Mouse (Mus musculus) limb, embryonic 10.5 days (tissue): ENCODE measurements around the gene Srm. TPM values are rescaled to one million over a fixed set of nuclear protein-coding genes. Genes with fewer than 3 reads are reported as not detected.

ENCODE experiments used
- polyA plus RNA-seq: library from polyadenylated mRNA; unstranded; fragments of >200 nt; fragmentation: Nextera tagmentation; extraction: Ambion mirVana; gene quantifications from 2 replicates; pipeline ENCODE4 v1.2.1, GENCODE M21; 2016

The Srm gene
- polyA plus RNA-seq, 1 experiment from 2014 or later, result 249 TPM

Other genes starting within 250 kb of the Srm start
- 25.9 and 26.4 TPM in 2 replicates for gene Ubiad1, start 146.7 kb upstream of the Srm start, polyA plus RNA-seq
- gene Mtor, start 142.9 kb upstream of the Srm start, polyA plus RNA-seq, result 20.6 and 22.3 TPM in 2 replicates
- gene Angptl7, start 91.0 kb upstream of the Srm start, polyA plus RNA-seq, result 0.23 and 0.56 TPM in 2 replicates
- gene Exosc10, start 33.1 kb upstream of the Srm start, polyA plus RNA-seq, result 108 and 115 TPM in 2 replicates
- gene Masp2, start 11.1 kb downstream of the Srm start, polyA plus RNA-seq, result 0.33 and 0.51 TPM in 2 replicates
- 446 and 455 TPM in 2 replicates for gene Tardbp, start 35.5 kb downstream of the Srm start, polyA plus RNA-seq
- not detected in 2 replicates for gene Gm572, start 51.8 kb downstream of the Srm start, polyA plus RNA-seq
- gene Casz1, start 212.9 kb downstream of the Srm start, polyA plus RNA-seq, result 1.0 and 2.1 TPM in 2 replicates